Mouse (Mus musculus) adrenal gland, adult 2 months (tissue): Measurements from ENCODE around the gene Ccdc74a. TPM values are rescaled to one million over a fixed set of nuclear protein-coding genes. Genes with fewer than 3 reads are reported as not detected.

Experiments used
- DNase-seq: peaks from one replicate; pipeline ENCODE4 v3.0.0; 2021
- polyA plus RNA-seq: library from polyadenylated mRNA; depleted of rRNA; stranded (reverse); fragments of >200 nt; gene quantifications from 2 replicates; pipeline ENCODE4 v1.2.3, GENCODE M21; 2012; rRNA removed
- total RNA-seq, 2 experiments: library from RNA; stranded (reverse); gene quantifications; 2 replicates each; pipeline ENCODE4 v1.2.3; 2021

Gene Ccdc74a
- total and polyA plus RNA-seq, 3 experiments: 0.45 to 1.6 (median 1.1) TPM

DNA sequence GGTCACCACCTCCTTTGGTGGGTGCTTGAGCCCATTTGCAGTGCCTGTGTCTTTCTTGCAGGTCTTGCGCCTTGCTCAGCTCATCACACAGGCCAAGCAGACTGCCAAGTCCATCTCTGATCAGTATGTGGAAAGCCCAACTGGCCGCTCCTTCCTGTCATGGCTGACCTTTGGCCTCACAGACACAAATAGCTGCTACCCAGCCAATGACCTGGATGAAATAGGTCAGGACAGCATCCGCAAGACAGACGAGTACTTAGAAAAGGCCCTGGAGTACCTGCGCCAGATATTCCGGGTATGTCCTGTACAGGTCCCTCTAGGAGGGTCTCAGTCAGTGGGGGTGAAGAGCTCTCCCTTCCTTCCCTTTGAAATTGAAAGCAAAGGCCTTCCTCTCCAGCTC lies 5.0 kb upstream of the Ccdc74a start:
- DNase-seq: peak; percentile 33

DNA sequence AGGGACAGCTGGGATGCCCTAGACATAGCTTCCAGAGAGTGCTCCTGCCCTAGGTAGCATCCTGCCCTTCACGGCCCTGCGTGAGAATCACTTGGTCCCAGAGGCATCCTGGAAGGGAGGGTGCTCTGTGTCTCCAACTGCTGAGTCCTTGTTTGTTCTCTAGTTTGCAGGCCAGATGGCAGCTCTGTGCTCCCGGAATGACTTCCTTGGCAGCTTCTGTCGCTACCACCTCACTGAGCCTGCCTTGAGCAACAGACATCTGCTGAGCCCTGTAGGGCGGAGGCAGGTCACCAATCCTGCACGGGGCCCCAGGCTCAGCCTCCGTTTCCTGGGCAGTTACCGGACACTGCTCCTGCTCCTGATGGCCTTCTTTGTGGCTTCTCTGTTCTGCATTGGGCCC lies 4.0 kb upstream of the Ccdc74a start:
- DNase-seq: no peak

DNA sequence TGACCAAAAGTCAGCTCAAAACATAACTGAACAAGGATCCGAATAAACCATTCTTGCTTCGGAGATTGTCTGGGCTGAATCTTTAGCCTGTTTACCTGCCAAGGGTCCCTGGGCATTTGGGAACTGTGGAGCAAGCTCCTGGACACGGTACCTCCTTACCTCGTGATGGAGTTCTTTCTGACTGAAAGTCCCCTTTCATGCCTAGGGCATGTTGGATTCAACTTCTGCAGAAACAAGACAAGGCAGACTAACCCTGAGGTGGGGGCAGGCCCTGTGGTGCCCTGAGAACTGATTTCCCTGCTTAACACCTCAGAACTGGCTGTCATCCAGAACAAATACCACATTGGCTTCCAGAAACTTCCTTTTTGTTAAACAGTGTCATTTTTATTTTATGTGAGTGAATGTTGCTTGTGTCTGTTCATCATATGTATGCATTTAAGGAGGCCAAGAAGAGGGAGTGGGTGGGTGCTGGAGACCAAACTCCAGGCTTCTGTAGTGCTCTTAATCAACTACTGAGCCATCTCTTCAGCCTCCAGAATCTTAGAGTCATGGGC lies 2.8 kb upstream of the Ccdc74a start:
- DNase-seq: no peak

DNA sequence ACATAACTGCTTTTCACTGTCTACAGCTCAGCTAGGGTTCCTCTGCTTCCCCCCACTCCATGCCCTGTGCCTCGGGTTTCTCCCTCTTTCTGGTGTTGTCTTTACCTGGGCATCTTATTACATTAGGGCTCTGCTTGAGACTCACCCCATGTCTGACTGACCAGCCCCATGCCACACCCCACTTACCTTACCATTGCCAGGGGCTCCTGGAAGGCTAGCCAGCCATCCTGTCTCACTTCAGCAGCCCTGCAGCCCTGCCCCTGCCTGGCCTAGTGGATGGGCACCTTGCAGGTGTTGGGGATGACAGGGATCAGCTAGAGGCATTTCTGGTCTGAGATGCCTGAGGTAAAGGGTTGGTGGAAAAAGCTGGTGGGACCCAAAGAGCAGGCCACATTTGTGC lies 886 bp downstream of the Ccdc74a start:
- DNase-seq: no peak

DNA sequence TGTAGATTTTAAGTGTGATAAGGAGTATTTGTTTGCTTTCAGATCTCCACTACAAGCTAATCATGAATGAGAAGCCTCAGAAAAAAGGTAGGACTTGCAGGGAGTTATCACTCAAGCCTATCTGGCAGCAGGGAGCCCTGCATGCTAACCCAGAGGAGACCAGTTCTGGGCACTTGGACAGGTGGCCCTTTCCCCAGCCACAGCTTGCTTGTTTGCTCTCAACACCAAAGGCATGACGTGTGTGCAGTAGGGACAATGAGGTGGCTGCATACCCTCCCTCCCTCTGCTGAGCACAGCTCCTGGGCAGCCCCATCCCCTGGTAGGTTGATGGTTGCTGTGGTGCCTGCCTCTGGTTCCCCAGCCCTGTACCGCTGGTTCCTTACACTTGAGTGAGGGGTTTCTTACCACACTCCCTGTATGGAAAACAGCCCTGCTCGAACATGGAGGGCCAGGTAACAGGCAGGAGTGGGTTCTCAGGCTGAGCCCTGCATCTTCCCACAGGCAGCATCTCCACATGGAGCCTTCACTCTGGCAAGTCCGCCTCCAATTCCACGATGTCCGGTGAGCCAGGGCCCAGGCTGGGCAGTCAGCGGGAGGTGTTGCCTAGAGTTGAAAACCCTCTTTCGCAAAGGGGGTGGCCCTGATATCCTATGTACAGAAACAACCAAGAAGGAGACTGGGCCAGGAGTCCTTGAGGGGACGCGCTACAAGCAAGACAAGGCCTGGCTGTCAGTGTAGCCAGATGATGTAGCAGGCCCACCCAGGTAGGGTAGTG lies 1.5 kb downstream of the Ccdc74a start:
- no peak for DNase-seq

DNA sequence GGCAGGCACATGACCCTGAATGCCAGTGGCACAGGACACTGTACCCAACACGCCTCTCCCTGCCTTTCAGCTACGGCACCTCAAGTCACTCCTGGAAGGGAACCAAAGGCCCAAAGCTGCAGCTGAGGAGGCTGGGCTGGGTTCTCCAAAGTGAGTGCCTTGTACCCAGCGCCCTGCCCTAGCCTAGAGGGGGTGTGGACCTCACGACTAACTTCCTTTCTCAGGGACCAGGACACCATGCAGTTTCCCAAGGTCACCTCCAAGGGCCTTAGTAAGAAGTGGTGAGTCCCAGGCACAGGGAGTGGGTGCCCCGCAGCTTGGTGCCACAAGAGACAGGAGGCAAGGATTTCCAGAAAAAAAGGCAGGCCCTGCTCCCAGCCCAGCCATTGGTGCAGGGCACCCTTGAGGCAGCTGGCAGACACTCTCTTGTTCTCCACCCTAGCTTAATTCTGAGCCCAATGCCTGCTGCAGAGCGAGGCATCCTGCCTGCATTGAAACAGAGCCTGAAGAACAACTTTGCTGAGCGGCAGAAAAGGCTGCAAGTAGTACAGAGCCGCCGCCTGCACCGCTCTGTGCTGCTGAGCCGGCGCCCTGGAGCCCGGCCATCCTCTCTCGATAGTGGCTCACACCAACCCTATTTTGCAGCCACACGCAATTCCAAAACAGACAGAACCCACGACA lies 3.8 kb downstream of the Ccdc74a start:
- DNase-seq: no peak

DNA sequence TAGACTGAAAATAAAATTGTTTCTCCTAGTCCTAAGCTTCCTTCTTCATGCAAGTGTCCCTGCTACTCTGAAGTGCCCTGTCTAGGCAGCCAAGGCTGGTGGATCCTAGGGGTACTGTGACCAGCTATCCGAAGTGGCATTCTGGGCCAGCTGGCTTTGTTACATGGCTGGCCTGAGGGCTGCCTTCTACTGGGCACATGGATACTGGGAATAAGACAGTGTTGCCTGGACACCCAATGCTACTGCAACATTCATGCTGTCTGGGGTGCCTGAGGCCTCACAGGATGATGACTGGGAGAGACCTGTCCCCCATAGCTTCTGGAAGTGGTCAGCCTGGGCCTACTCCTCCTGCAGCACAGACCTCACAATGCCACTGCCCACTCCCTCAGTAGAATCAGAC lies 4.4 kb downstream of the Ccdc74a start:
- no peak for DNase-seq

DNA sequence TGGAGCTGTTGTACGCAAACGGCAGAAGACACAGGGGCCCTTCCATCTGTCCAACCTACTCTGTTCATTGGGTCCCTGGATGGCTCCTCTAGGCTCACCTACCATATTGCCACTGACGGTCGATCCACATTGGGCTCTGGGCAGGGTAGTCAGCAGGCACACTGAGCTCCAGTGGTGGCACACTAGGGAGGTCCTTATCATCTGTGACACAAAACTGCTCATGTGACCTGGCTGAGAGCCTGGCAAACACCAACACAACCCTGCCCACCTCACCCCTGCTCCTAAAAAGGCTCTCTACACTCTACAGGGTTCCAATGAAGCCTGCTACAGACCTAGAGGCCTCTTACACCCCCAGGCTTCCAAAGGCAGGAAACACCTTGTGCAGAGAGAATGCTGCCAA lies 6.3 kb downstream of the Ccdc74a start:
- DNase-seq: no peak

DNA sequence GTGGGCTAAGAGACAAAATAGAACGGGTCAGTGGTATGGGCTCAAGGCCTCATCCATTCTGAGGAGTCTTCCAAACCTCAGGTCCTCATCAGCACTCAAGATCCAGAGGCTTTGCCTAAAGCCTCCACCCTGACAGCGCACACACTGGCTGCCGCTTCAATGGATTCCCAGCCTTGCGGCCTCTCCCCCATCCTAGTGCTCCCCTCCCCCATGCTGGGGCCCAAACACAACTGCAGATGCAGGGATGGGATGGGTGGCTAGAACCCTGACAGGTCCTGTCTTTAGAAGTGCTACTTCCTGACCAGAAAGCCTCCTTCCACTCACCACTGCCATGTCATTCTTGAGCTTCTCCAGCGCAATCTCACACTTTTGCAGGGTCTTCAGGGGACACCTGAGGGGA lies 7.3 kb downstream of the Ccdc74a start:
- no peak for DNase-seq

DNA sequence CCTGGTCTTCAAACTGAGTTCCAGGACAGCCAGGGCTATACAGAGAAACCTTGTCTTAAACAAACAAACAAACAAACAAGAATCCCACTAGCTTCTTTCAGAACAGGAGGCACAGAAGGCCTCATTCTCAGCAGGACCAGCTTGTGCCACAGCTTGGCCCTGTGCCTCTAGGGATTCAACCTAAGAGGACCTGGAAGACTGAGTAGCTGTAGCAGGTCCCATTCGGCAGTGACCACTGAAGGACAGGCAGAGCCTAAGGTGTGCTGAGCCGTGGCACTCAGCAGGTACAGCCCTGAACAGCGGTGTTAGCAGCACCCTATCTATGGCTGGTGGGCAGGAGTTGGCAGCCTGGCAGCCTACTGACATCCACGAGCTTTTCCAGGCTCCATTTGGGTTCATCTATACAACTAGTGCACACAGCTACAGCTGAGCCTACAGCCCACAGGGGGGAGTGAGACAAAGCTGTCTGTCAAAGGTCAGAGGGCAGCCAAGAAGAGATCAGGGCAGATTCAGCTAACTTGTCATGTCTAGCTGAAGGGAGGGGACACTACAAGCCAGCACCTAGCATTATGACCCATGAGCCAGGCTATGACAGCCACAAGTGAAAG lies 8.0 kb downstream of the Ccdc74a start:
- DNase-seq: no peak

DNA sequence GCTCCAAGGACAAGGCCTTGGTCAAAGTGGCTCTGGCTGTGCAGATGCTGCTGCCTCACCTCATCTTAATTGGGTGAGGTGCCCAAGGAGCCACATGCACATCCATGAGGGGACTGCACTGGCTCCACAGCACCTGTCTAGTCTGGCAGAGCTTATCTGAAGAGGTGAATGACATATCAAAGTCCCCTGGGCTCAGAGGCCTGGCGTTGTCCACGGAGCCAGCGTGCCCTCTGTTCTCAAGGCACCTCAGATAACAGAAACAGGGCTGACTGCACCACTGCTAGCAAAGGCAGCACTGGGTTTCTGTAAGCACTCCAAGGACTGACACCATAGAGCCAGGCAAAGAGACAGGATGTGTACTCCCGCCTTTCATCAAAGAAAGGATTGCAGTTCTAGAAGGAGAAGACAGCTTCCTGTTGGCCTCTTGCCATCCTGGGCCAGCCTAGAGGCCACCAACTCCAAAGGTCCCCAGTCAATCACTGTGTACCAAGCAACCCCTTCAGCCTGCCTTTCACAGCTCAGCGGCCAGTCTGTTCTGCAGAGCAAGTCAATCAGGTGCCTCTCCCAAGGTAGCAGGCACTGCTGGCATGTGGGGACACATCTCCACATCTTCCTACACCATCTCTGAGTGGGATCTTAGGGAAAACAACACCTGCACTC lies 10.1 kb downstream of the Ccdc74a start:
- peak; percentile 36 for DNase-seq

DNA sequence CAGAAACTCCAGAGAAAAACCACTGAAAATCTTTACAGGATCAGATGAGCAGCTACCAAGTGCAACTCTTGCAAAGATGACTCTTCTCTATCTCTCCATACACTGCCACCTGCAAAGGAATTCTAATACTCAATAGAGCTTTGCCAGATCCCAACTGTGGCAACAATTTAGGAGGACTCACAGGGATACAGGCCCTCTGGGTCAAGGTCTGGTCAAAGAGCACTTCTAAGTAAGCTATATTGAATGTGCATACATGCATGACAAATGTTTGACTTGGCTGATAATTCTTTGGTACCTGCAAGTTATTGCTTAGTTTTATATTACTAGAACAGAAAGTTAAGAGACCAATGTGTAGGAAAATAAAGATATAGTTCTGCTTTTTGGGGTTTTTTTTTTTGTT lies 19.3 kb downstream of the Ccdc74a start:
- DNase-seq: no peak

DNA sequence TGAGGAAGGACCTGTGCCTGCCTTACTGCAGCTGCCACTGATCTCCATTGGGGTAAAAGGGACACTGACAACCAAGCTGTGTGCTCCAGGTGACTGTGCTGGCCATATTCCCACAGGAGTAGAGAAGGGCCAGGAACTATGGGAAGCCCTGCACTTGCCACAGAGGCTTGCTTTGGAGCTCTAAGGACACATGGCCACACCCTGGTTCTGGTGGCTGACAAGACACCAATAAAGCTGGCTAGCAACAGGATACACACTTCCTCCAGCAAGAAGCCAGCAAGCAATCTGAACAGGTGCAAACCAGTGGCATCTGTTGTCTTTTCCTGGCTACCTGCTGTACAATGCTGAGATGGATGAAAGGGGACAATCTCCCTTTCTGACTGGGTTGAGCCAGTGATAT lies 23.6 kb downstream of the Ccdc74a start:
- DNase-seq: no peak

DNA sequence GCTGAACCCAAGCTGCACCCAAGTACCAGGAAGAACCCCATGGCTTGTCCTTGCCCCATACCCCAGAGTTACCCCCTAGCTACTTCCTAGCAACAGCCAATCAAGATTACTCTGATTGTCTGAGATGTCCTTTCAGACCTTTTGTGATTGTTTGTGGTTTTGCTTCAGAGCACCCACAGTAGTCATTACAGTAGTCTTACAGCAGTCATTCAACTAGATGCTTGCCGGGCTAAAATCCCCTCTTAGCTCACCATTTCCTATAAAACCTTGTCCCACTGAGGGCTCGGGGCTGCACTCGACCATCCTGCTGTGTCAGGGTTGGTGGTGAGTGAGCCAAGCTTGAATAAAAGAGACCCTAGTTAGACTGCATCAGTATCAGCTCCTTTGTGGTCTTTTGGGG lies 48.6 kb downstream of the Ccdc74a start:
- DNase-seq: no peak

Other genes starting within 250 kb of the Ccdc74a start
- gene Snap29, start 240.5 kb upstream of the Ccdc74a start, total RNA-seq: 10 to 100 TPM; 23.0 to 37.7 TPM
- gene Snap29, start 240.5 kb upstream of the Ccdc74a start, polyA plus RNA-seq: 3.4 and 4.8 TPM in 2 replicates
- gene Pi4ka, start 240.2 kb upstream of the Ccdc74a start, total RNA-seq: 100 to 1,000 TPM in 1 of 2 experiments, 10 to 100 TPM in 1; 84.8 to 119 TPM
- 30.4 and 39.6 TPM in 2 replicates for gene Pi4ka, start 240.2 kb upstream of the Ccdc74a start, polyA plus RNA-seq
- 10 to 100 TPM; 30.3 to 49.1 TPM for gene Crkl, start 194.5 kb upstream of the Ccdc74a start, total RNA-seq
- 60.0 and 83.4 TPM in 2 replicates for gene Crkl, start 194.5 kb upstream of the Ccdc74a start, polyA plus RNA-seq
- 1 to 10 TPM; 6.1 to 9.0 TPM for gene Aifm3, start 156.9 kb upstream of the Ccdc74a start, total RNA-seq
- gene Aifm3, start 156.9 kb upstream of the Ccdc74a start, polyA plus RNA-seq: 10.2 and 13.8 TPM in 2 replicates
- 10 to 100 TPM; 53.4 to 74.0 TPM for gene Lztr1, start 137.8 kb upstream of the Ccdc74a start, total RNA-seq
- gene Lztr1, start 137.8 kb upstream of the Ccdc74a start, polyA plus RNA-seq: 231 and 248 TPM in 2 replicates
- gene Thap7, start 115.3 kb upstream of the Ccdc74a start, total RNA-seq: 10 to 100 TPM; 37.7 to 41.9 TPM
- gene Thap7, start 115.3 kb upstream of the Ccdc74a start, polyA plus RNA-seq: 137 and 144 TPM in 2 replicates
- gene Lrrc74b, start 85.2 kb upstream of the Ccdc74a start, total RNA-seq: not detected
- not detected in 2 replicates for gene Lrrc74b, start 85.2 kb upstream of the Ccdc74a start, polyA plus RNA-seq
- 1 to 10 TPM; 1.1 to 1.3 TPM for gene P2rx6, start 84.6 kb upstream of the Ccdc74a start, total RNA-seq
- gene P2rx6, start 84.6 kb upstream of the Ccdc74a start, polyA plus RNA-seq: 2.0 and 2.6 TPM in 2 replicates
- gene Slc7a4, start 63.3 kb upstream of the Ccdc74a start, total RNA-seq: 10 to 100 TPM in 1 of 2 experiments, 1 to 10 TPM in 1; 7.6 to 23.8 TPM
- 28.4 and 56.6 TPM in 2 replicates for gene Slc7a4, start 63.3 kb upstream of the Ccdc74a start, polyA plus RNA-seq
- gene Smpd4, start 27.1 kb upstream of the Ccdc74a start, total RNA-seq: 10 to 100 TPM; 26.6 to 35.2 TPM
- 77.3 and 102 TPM in 2 replicates for gene Smpd4, start 27.1 kb upstream of the Ccdc74a start, polyA plus RNA-seq
- 10 to 100 TPM; 53.9 to 65.4 TPM for gene Med15, start 86.4 kb downstream of the Ccdc74a start, total RNA-seq
- gene Med15, start 86.4 kb downstream of the Ccdc74a start, polyA plus RNA-seq: 138 and 157 TPM in 2 replicates
- gene Klhl22, start 113.1 kb downstream of the Ccdc74a start, total RNA-seq: 10 to 100 TPM; 45.5 to 49.8 TPM
- 55.3 and 68.2 TPM in 2 replicates for gene Klhl22, start 113.1 kb downstream of the Ccdc74a start, polyA plus RNA-seq
- gene Scarf2, start 150.8 kb downstream of the Ccdc74a start, total RNA-seq: 10 to 100 TPM in 1 of 2 experiments, 1 to 10 TPM in 1; 8.4 to 15.9 TPM
- gene Scarf2, start 150.8 kb downstream of the Ccdc74a start, polyA plus RNA-seq: 61.7 and 75.1 TPM in 2 replicates
- gene B830017H08Rik, start 186.7 kb downstream of the Ccdc74a start, total RNA-seq: not detected
- not detected in 2 replicates for gene B830017H08Rik, start 186.7 kb downstream of the Ccdc74a start, polyA plus RNA-seq
- 1 to 10 TPM; 1.7 to 3.8 TPM for gene Car15, start 191.9 kb downstream of the Ccdc74a start, total RNA-seq
- 5.1 and 5.5 TPM in 2 replicates for gene Car15, start 191.9 kb downstream of the Ccdc74a start, polyA plus RNA-seq
- gene Gm20518, start 245.2 kb downstream of the Ccdc74a start, total RNA-seq: under 1 TPM in 1 of 2 experiments, not detected in 1; 0.09 TPM
- 0.58 and 0.67 TPM in 2 replicates for gene Gm20518, start 245.2 kb downstream of the Ccdc74a start, polyA plus RNA-seq
- not detected for gene Tssk1, start 247.8 kb downstream of the Ccdc74a start, total RNA-seq
- 0.03 TPM in 1 of 2 replicates, not detected in the other for gene Tssk1, start 247.8 kb downstream of the Ccdc74a start, polyA plus RNA-seq